Mouse (Mus musculus) B cell, adult (primary cell): ENCODE results near the gene Cx3cl1. TPM values are rescaled to one million over a fixed set of nuclear protein-coding genes. Genes with fewer than 3 reads are reported as not detected.

Experiments used
- total RNA-seq: library from RNA; stranded (reverse); gene quantifications from 4 replicates; pipeline ENCODE4 v1.2.4, GENCODE M21; 2023; ENCODE audit not compliant: inconsistent age

Gene Cx3cl1
- not detected in 4 replicates for total RNA-seq

GRCm38 (mm10) chr8:94771941-94772670 is at the start of gene Cx3cl1:
Gene Cx3cl1 (plus strand): TSS chr8:94772009.

GRCm38 (mm10) chr8:94745476-94746184 is 26.2 kb upstream of the Cx3cl1 start, which contains the start of gene Ccl22:
Gene Ccl22 (plus strand): TSS chr8:94745590.

GRCm38 (mm10) chr8:94810153-94810552 is 38.3 kb downstream of the Cx3cl1 start, which contains the start of gene Ccl17:
Gene Ccl17 (plus strand): TSS chr8:94810453.

Other genes starting within 250 kb of the Cx3cl1 start
- 0.33 to 0.63 TPM (median 0.45 TPM) in 3 of 4 replicates, not detected in the other for gene Cpne2, start 239.0 kb upstream of the Cx3cl1 start, total RNA-seq
- 25.3 to 28.4 TPM (median 26.7 TPM) in 4 replicates for gene Rspry1, start 170.1 kb upstream of the Cx3cl1 start, total RNA-seq
- 31.8 to 42.0 TPM (median 37.3 TPM) in 4 replicates for gene Fam192a, start 170.0 kb upstream of the Cx3cl1 start, total RNA-seq
- 94.4 to 105 TPM (median 99.9 TPM) in 4 replicates for gene Arl2bp, start 105.4 kb upstream of the Cx3cl1 start, total RNA-seq
- gene Pllp, start 75.7 kb upstream of the Cx3cl1 start, total RNA-seq, result not detected in 4 replicates
- 0.48 to 0.51 TPM in 2 of 4 replicates, not detected in the others for gene Ccl22, start 26.4 kb upstream of the Cx3cl1 start, total RNA-seq
- gene Ccl17, start 38.4 kb downstream of the Cx3cl1 start, total RNA-seq, result not detected in 4 replicates
- 29.0 to 34.4 TPM (median 32.9 TPM) in 4 replicates for gene Coq9, start 66.3 kb downstream of the Cx3cl1 start, total RNA-seq
- 50.3 to 64.6 TPM (median 51.7 TPM) in 4 replicates for gene Ciapin1, start 66.3 kb downstream of the Cx3cl1 start, total RNA-seq
- gene Polr2c, start 85.4 kb downstream of the Cx3cl1 start, total RNA-seq, result 49.2 to 66.0 TPM (median 53.7 TPM) in 4 replicates
- 1.6 to 3.0 TPM (median 2.3 TPM) in 4 replicates for gene Dok4, start 104.3 kb downstream of the Cx3cl1 start, total RNA-seq
- 0.36 to 1.1 TPM (median 0.69 TPM) in 4 replicates for gene Ccdc102a, start 146.1 kb downstream of the Cx3cl1 start, total RNA-seq
- gene Adgrg5, start 151.7 kb downstream of the Cx3cl1 start, total RNA-seq, result 0.77 to 2.3 TPM (median 0.96 TPM) in 4 replicates
- gene Adgrg1, start 202.7 kb downstream of the Cx3cl1 start, total RNA-seq, result 3.8 to 6.7 TPM (median 6.2 TPM) in 4 replicates
- 0.42 TPM in 2 of 4 replicates, not detected in the others for gene Adgrg3, start 245.7 kb downstream of the Cx3cl1 start, total RNA-seq